Mouse (Mus musculus): ENCODE measurements around the gene Rsrp1.

DNA sequence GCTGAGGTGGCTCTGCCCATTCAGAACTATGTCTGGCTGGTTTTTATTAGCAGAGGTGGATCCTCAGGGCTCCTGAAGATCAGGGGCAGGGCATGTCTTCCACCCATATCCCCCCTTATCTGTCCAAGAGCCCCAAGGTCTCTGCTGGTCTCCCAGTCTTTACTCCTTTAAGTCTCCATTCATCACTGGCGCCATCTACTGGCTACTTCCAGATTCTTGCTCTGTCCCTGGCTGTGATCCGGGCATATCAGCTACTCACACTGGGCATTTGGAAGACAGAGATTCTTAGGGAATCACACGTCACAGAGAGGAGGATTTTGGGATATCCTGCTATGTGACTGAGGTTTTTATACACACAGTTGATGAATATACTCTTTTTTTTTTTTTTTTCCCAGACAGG is 32.9 kb downstream of the Rsrp1 start:
- TF ChIP-seq POLR2A (IDR thresholded peaks at IDR 0.05; ENCODE audit: control insufficient read depth, low read depth, low read length) (no peak), CTCF (IDR thresholded peaks at IDR 0.05; ENCODE audit: control insufficient read depth, insufficient read depth, insufficient replicate concordance, low read depth, low read length) (peak; percentile 21; the same call in 1 of the 2 replicates)
